Mouse (Mus musculus) intestine, embryonic 16.5 days (tissue): ENCODE data around the gene Fblim1. TPM values are rescaled to one million over a fixed set of nuclear protein-coding genes. Genes with fewer than 3 reads are reported as not detected.

ENCODE experiments used
- ATAC-seq: fragments of 200-750 bp; cut with Nextera tagmentation; 2 replicates; pipeline ENCODE4 v1.8.0; 2017; ENCODE audit warnings: moderate TSS enrichment, moderate library complexity
- H3K27ac ChIP-seq: fragments of 300-500 bp; sonication (generic); 2 replicates; pipeline ENCODE4 v1.5.1; 2014; ENCODE audit warnings: mild to moderate bottlenecking, low read length
- H3K27me3 ChIP-seq: fragments of 300-500 bp; sonication (generic); replicated peaks from 2 replicates; pipeline ENCODE4 v1.6.1; 2014; ENCODE audit warnings: low read length, control low read depth, mixed read lengths; ENCODE audit not compliant: control insufficient read depth, insufficient read depth
- H3K36me3 ChIP-seq: fragments of 300-500 bp; sonication (generic); 2 replicates; pipeline ENCODE4 v1.6.1; 2014; ENCODE audit warnings: low read length, control low read depth; ENCODE audit not compliant: control insufficient read depth, insufficient read depth
- H3K4me1 ChIP-seq: fragments of 300-500 bp; sonication (generic); 2 replicates; pipeline ENCODE4 v1.6.1; 2014; ENCODE audit warnings: low read length, control low read depth, mixed read lengths; ENCODE audit not compliant: control insufficient read depth, insufficient read depth
- H3K4me2 ChIP-seq: fragments of 300-500 bp; sonication (generic); 2 replicates; pipeline ENCODE4 v1.6.1; 2014; ENCODE audit warnings: low read depth, low read length, control low read depth
- H3K4me3 ChIP-seq: fragments of 300-500 bp; sonication (generic); 2 replicates; pipeline ENCODE4 v1.5.1; 2014; ENCODE audit warnings: mild to moderate bottlenecking, low read length
- H3K9ac ChIP-seq: fragments of 300-500 bp; sonication (generic); 2 replicates; pipeline ENCODE4 v1.6.1; 2014; ENCODE audit warnings: low read depth, low read length
- H3K9me3 ChIP-seq: fragments of 300-500 bp; sonication (generic); 2 replicates; pipeline ENCODE4 v1.6.1; 2016; ENCODE audit warnings: low read length, control low read depth; ENCODE audit not compliant: control insufficient read depth
- WGBS: fragments of 180-500 bp; shearing (Covaris S2); extraction: QIAGEN DNeasy Blood & Tissue Kit; methylation state at CpG from one replicate; pipeline ENCODE4 v1.1.7; 2014; 5-methylcytosine and 5-hydroxymethylcytosine counted together
- polyA plus RNA-seq: library from polyadenylated mRNA; unstranded; fragments of >200 nt; fragmentation: Nextera tagmentation; extraction: Ambion mirVana; gene quantifications from 2 replicates; pipeline ENCODE4 v1.2.1, GENCODE M21; 2015

Gene Fblim1
- polyA plus RNA-seq, 1 experiment from 2014 or later: 66.2 TPM

DNA sequence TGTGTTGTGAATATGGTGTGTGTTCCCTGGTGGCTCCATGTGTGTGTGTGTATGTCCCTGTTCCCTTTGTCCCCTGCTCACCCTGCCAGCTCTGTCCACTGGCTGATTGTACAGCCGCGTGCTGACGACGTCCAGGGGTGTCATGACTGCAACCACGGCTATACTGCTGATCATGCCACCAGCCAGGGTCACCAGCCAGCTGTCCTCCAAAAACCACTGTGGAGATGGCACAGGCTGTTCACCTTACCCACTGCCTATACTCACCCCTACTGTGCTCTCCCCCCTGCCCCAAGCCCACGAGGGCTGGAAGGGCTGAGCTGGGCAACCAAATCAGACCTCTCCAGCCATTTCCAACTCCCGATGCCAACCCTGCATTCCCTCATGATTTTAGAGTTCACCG lies 15.4 kb upstream of the Fblim1 start:
- Histone ChIP-seq H3K4me3 (no peak overlapping the region), H3K27me3 (no peaks in the 10 kb centered on the region), H3K4me2 (no peak overlapping the region), H3K36me3 (0 out of 2 replicates have a peak, but pooled peaks cover under 1% of the 10 kb centered on the region), H3K27ac (no peak overlapping the region), H3K9me3 (no peaks in the 10 kb centered on the region), H3K4me1 (peaks cover 25% of the 10 kb centered on the region), H3K9ac (no peak overlapping the region)
- WGBS: 85% methylated on average over 8 of the region's 8 CpGs
- no peak for ATAC-seq

DNA sequence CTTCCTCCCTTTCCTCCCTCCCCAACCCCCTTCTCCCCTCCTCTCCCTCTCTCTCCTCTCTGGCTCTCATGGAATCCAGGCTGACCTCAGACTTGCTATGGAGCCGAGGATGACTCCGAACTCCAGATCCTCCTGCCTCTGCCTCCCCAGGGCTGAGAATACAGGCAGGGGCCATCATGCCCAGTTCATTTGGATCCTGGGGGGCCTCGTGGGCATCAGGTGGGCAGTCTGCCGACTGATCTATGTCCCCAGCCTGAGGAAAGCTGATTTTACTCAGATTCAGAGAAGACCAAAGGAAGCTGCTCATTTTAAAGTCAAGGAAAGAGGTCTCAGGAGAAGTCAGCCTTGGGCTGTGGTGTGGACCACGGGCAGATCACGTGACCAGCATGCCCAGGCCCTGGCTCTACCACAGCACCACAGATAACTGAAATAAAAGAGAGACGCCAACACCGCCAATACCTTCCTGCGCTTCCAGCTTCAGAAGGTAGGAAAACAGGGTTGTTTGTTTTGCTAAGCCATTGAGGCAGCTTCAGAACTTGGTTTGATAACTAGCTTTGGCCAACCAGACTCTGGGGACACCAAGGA lies 13.5 kb upstream of the Fblim1 start:
- no peak overlapping the region; the same call in 1 of the 2 replicates for H3K4me2 ChIP-seq
- ATAC-seq: no peak

DNA sequence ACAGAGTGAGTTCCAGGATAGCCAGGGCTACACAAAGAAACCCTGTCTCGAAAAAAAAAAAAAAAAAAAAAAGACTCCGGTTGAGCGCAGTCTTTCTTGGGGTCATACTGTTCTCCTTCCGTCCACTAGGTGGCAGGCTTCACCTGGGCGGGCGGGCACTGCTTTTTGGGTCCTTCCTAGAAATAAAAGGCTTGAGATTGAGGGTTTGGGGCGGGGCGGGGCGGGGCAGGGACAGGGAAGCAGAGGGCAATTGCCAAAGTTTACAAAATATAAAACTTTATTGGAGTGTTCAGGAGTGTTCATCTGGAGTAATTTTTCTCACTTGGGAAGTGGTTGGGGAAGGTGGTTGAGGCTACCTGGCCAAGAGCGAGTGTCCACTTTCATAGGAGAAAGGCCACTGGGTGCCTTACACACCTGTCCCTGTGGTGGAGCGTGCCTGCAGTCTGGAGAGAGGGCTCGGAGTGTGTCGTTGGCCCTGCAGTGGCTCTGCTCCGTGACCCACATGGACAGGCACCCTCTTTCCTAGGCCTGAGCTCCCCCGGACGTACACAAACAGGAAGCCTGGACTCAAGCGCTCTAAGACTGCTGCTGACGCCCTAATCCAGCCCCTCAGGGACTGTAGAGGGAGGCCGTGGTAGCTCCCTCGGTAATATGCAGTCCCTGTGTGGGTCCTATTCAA lies 12.8 kb upstream of the Fblim1 start, which contains the start of gene Tmem82:
TSS of gene Tmem82 (minus strand) at position 69 of the 679 bp plus-strand sequence.
- peak within 1 kb of the TSS; percentile 80 for H3K27ac ChIP-seq
- 24% methylated on average over 19 of the region's 20 CpGs for WGBS
- ATAC-seq: peak; percentile 1

More for the DNA sequence above, 13.5 kb upstream of the Fblim1 start:
- Histone ChIP-seq H3K27ac (peak overlapping the region; percentile 38; the same call in 1 of the 2 replicates), H3K36me3 (no peaks in the 10 kb centered on the region), H3K9ac (no peak overlapping the region), H3K27me3 (no peaks in the 10 kb centered on the region), H3K4me1 (peaks cover 25% of the 10 kb centered on the region), H3K9me3 (no peaks in the 10 kb centered on the region), H3K4me3 (no peak overlapping the region)
- 79% methylated on average over 9 of the region's 9 CpGs for WGBS

GRCm38 (mm10) chr4:141617863-141618564 lies 12.1 kb upstream of the Fblim1 start:
- Histone ChIP-seq H3K9me3 (no peaks in the 10 kb centered on the region), H3K36me3 (no peaks in the 10 kb centered on the region), H3K4me3 (peak overlapping the region; percentile 56), H3K27me3 (no peaks in the 10 kb centered on the region), H3K4me1 (peaks cover 16% of the 10 kb centered on the region), H3K27ac (peak overlapping the region; percentile 80), H3K4me2 (peak overlapping the region; percentile 54), H3K9ac (peak overlapping the region; percentile 73)
- WGBS: 12% methylated on average over 22 of the region's 22 CpGs
- peak; percentile 82 for ATAC-seq

More for the DNA sequence above, 12.8 kb upstream of the Fblim1 start, which contains the start of gene Tmem82:
- H3K4me2 ChIP-seq: peak within 1 kb of the TSS; percentile 54
- no peaks in the 10 kb centered on the region for H3K27me3 ChIP-seq
- no peaks in the 10 kb centered on the region for H3K9me3 ChIP-seq
- H3K9ac ChIP-seq: peak within 1 kb of the TSS; percentile 73
- H3K4me3 ChIP-seq: peak within 1 kb of the TSS; percentile 56
- no peaks in the 10 kb centered on the region for H3K36me3 ChIP-seq
- peaks cover 21% of the 10 kb centered on the region for H3K4me1 ChIP-seq

GRCm38 (mm10) chr4:141617299-141617698 lies 11.4 kb upstream of the Fblim1 start:
- Histone ChIP-seq H3K4me2 (peak overlapping the region; percentile 54), H3K27me3 (no peaks in the 10 kb centered on the region), H3K9ac (peak overlapping the region; percentile 73), H3K4me3 (peak overlapping the region; percentile 56), H3K36me3 (no peaks in the 10 kb centered on the region), H3K4me1 (peaks cover 16% of the 10 kb centered on the region), H3K9me3 (no peaks in the 10 kb centered on the region), H3K27ac (peak overlapping the region; percentile 80)
- peak; percentile 51 for ATAC-seq
- WGBS: 6% methylated on average over 20 of the region's 20 CpGs

DNA sequence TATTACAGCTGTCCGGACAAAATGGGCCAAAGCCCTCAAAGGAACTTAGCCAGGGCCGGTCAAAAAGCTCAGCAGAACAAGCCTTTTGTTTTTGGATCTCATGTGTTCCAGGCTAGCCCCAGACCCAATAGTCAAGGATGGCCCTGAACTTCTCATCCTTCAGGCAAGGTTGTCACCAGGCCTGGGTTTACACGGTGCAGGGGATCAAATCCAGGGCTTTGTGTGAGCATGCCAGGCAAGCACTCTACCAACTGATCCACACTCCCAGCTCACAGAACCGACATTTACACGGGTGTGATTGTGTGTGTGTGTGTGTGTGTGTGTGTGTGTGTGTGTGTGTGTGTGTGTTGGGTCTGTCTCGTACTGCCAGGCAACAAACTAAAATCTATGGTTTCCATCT lies 10.9 kb upstream of the Fblim1 start:
- Histone ChIP-seq H3K27ac (no peak overlapping the region), H3K9me3 (no peaks in the 10 kb centered on the region), H3K4me3 (peak overlapping the region; percentile 56), H3K36me3 (no peaks in the 10 kb centered on the region), H3K9ac (peak overlapping the region; percentile 73), H3K27me3 (no peaks in the 10 kb centered on the region), H3K4me1 (peaks cover 16% of the 10 kb centered on the region), H3K4me2 (peak overlapping the region; percentile 54)
- 77% methylated on average over 6 of the region's 6 CpGs for WGBS
- no peak for ATAC-seq

GRCm38 (mm10) chr4:141614946-141615345 lies 9.1 kb upstream of the Fblim1 start:
- H3K27ac ChIP-seq: no peak overlapping the region
- no peaks in the 10 kb centered on the region for H3K27me3 ChIP-seq
- no peak for ATAC-seq
- H3K4me1 ChIP-seq: peaks cover 16% of the 10 kb centered on the region
- 84% methylated on average over 14 of the region's 14 CpGs for WGBS
- no peaks in the 10 kb centered on the region for H3K36me3 ChIP-seq
- H3K9me3 ChIP-seq: no peaks in the 10 kb centered on the region
- H3K9ac ChIP-seq: peak overlapping the region; percentile 33; the same call in 1 of the 2 replicates
- no peak overlapping the region for H3K4me2 ChIP-seq
- no peak overlapping the region for H3K4me3 ChIP-seq

- peaks cover 2% of the 10 kb centered on the region for H3K4me1 ChIP-seq
- no peak overlapping the region for H3K9ac ChIP-seq
- no peak overlapping the region for H3K4me2 ChIP-seq
- H3K4me3 ChIP-seq: no peak overlapping the region
- H3K27ac ChIP-seq: no peak overlapping the region
- no peaks in the 10 kb centered on the region for H3K36me3 ChIP-seq
- no peak for ATAC-seq
- H3K27me3 ChIP-seq: no peaks in the 10 kb centered on the region
- no peaks in the 10 kb centered on the region for H3K9me3 ChIP-seq
- 73% methylated on average over 6 of the region's 6 CpGs for WGBS
Measured at GRCm38 (mm10) chr4:141609538-141609937, 3.6 kb upstream of the Fblim1 start.

- no peak for ATAC-seq
- Histone ChIP-seq H3K36me3 (no peaks in the 10 kb centered on the region), H3K4me2 (no peak overlapping the region), H3K4me3 (no peak overlapping the region), H3K4me1 (peaks cover 17% of the 10 kb centered on the region), H3K27me3 (no peaks in the 10 kb centered on the region), H3K27ac (no peak overlapping the region), H3K9me3 (no peaks in the 10 kb centered on the region), H3K9ac (no peak overlapping the region)
- 89% methylated on average over 5 of the region's 5 CpGs for WGBS
Measured at GRCm38 (mm10) chr4:141605421-141605820, 475 bp downstream of the Fblim1 start.
